Mouse (Mus musculus) frontal cortex, postnatal 14 days (tissue): ENCODE measurements at regions not wholly inside any gene's neighbourhood (a gene's known extent, or its start where the extent isn't known, plus 50 kb on each side); places are given as distances from the start of the nearest gene placed in this dataset.

ENCODE experiments used
- DNase-seq, 2 experiments: peaks; one replicate each; pipeline ENCODE4 v3.0.0; 2022; ENCODE audit warnings: low spot score in 2 of 2

GRCm38 (mm10) chr12:112334106-112334855 is 155.0 kb upstream of the A530016L24Rik start:
- no peak for DNase-seq

DNA sequence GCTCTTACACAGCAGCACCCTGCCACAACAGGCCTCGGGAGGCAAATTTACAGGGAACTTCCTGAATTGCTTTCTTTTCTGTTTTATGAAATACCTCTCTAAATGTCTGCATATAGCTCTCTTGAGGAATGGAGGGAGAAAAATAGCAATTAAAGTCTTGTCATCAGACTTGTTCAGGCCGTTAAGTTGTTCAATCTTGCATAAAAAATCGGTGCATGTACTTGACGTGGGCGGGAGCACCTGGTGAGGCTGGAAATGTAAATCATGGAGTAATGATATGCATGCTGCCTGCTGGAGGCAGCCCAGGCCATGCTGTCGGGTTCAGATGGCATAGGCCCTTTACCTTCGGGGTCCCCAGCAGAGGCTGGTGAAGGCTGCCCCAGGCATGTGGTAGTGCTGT is 153.6 kb upstream of the A530016L24Rik start:
- DNase-seq, result no peak

DNA sequence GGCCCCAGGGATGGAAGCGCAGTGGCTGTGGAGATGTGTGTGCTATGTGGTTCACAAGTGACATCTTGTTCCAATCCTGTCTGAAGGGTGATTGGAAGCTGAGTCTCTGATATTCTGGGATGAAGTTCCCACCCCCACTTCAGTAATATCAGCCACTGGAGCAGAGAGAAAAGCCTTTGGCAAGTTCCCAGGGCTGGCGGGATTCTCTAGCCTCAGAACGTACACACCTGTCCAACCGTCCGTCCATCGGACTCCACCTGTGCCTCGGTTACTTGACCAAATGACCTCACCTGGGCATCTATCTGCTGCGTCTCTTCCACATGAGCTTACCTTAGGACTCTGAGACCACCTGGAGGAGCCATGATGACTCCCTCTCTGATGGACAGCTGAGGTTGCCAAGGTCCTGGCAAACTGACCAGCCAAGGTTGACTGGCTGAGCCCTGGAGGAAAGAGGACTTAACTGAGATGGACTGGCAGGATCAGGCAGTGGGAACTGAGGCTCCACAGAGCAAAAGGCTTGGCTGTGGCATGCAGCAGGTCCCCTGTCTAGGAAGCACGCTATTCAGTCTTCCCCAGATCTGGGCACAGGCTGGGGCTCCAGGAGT is 152.5 kb upstream of the A530016L24Rik start:
- no peak for DNase-seq

DNA sequence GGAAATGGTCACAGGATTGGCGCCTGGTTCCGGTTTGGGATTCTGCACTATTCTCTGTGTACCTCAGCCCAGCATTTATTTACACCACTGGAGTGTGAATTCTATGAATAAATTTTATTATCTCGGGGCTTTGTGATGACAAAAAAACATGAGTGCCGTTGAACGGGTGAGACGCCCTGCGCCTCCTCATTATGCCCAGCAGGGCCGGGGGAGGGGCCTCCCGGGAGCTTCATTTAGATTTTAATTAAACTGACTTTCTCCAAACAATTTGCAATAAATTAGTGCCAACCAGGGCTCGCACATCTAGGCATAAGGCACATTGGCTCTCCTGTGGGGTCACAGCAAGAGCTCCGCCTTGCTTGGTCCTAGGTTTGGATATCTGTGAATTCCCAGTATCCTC is 151.8 kb upstream of the A530016L24Rik start:
- DNase-seq, result no peak

DNA sequence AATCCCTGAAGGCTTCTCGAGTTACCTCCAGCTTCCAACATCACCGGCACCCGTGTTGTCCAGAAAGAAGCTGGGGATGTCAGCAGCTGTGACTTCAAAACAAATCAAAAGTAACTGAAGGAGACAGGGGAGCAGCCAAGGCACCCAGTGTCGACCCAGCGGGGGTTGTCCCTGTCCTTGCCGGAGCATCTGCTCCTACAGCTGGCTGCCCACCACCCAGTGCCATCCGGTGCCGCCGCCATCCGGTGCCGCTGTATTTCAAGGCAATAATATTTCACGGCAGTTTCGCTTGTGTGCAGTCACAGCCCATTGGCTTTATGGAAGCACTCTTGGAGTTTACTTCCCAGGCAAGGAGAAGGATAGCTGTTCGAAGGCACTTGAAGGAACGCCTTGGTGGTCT is 150.3 kb upstream of the A530016L24Rik start:
- no peak for DNase-seq

DNA sequence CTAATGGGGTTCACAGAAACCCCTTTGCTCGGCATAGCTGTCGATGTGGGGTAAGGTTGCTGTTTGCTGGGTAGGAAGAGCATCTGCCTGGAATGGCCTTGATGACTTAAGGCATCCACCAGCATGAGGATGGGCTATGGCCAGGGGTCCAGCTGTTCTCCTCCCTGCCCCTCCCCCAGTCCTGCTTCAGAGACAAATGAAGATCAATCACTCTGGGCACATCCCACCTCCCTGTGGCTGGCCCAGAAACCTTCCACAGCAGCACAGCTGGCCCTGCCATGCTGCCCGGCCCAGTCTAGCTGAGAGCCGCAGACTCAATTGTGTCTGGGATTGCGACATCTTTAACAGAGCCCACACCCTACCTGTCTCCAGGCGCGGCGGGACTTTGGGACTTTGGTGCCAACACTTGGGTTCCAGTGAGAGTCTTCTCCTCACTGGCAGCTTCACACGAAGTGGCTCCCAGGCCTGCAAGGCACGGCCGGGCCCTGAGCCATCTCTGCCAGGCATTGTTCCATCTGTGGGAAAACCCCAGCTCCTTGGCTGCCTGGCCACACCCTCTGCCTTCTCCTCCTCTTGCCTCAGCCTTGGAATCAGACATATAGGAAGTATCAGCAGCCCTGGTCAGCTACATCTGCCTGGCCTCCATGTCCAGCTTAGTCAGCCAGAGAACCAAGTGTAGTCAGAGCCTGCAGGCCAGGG is 149.6 kb upstream of the A530016L24Rik start:
- DNase-seq, result no peak

GRCm38 (mm10) chr12:112340248-112340647 is 149.0 kb upstream of the A530016L24Rik start:
- no peak for DNase-seq

GRCm38 (mm10) chr12:112341726-112342469 is 147.3 kb upstream of the A530016L24Rik start:
- DNase-seq, result no peak

DNA sequence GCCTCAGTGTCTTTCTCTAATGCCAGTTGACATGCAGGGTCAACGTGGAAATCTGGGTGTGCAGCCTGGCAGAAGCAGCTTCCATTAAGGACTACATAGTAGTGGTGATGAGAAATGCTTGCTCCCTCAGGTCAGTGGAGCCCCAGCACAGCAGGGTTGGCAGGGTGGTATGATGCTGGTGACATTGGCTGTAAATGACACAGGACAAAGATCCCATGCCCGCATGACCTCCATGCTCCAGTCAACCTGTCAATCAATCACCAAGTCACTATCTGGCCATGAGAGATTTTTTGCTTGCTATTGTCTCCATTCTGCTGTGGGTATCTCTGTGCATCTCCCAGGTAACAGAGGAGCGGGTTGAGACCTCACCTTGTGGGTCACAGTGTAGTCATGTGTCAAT is 146.2 kb upstream of the A530016L24Rik start:
- DNase-seq, result no peak

DNA sequence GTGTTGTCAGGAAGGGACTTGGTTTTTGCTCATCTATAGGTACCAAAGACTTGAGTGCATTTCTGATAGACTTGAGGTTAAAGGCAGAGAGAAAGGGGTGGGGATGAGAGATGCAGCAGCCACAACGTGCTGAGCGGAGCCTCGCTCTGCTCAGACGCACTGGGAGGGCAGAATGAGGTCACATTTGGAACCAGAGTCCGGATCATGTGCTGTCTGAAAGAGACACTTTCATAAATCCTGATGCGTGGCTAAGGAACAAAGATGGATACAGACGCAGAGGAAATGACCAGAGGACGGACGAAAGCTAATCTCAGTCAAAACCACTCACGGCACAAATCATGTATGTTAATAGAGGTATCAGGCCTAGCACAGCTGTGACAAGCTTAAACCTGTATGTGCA is 145.0 kb upstream of the A530016L24Rik start:
- no peak for DNase-seq

- DNase-seq, result no peak
Observed at GRCm38 (mm10) chr12:112345797-112346196, 143.5 kb upstream of the A530016L24Rik start.

DNA sequence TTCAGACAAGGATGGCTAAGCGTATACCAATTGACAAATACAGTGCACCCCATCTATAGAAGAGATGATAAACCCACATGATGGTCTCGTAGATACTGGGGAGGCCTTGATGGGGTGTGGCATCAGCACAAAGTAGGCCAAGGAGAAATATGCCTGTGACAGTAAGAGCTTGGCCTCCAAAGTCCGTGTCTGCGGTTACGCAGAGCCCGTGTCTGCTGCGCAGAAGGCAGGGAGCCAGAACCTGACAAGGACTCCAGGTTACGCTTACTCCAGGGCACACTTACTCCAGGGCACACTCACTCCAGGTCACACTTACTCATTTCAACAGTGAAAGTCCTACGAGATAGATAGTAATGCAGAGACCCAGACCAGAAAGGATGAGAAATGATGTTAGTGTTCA is 141.1 kb upstream of the A530016L24Rik start:
- DNase-seq, result no peak

DNA sequence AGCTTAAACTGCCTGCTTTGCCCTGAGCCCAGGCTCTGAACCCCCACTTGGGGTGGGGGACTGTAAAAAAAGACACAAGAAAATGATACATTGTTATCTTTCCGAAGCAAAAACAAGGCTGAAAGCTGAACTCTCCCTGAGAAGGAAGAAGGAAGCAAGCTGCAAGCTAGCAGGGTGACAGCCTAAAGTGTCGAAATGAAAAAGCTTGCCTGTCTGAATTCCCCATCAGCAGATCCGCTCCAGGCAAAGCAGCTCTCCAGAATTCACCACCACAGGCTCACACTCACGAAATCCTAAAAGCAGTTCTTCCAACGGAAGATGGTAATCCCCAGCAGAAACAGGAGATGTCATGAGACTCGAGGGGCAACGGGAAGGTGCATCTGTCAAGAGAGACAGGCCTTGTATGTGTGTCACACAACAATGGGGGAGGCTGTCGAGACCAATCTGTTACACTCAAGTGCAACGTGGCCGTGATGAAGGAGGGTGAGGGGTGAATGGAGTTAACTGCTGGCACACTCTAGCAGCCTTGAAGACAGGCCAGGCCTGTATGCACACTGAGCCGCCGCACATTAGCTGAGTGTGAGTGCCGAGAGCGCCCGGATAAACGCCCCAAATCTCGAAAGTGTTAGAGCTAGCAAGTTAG is 139.5 kb upstream of the A530016L24Rik start:
- DNase-seq, result no peak

DNA sequence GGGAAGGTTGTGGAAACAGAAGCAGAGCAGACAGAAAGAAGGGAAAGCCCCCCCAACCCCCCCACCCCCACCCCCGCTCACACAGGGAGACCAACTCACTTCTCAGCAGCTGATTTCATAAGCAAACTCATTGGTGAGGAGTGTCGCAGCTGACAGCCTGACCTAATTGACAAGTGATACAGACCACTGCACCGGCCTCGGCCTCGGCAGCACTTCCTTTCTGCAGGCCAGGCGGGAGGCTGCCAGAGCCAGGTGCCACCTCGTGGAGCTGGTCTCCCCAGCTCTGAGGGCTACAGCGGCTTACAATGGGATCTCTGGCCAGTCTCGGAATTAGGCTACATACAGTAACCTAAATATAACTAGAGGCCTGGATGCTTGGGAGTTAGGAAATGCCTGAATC is 138.5 kb upstream of the A530016L24Rik start:
- DNase-seq, result no peak

- DNase-seq, result no peak
Observed at GRCm38 (mm10) chr12:112363349-112363748, 125.9 kb upstream of the A530016L24Rik start.

- no peak for DNase-seq
Observed at GRCm38 (mm10) chr12:112367221-112367620, 122.0 kb upstream of the A530016L24Rik start.

DNA sequence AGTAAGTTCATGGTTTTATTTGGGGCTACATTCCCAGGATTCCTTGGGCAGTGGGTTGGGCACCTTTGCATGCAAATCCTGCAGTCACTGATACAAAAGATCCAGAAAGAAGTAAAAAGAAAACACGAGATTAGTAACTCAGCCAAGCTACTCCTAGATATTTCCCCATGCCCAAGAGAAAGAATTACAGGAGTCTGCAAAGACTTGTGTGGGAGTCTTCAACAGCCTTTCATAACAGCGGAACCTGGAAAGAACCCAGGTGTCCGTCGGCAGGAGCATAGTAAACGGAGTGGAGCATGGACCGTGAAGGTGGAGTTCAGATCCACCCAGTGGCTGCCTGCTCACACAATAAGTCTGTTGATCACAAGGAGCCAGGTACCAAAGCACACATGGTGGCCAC is 121.1 kb upstream of the A530016L24Rik start:
- DNase-seq, result no peak

GRCm38 (mm10) chr12:112369581-112370371 is 119.5 kb upstream of the A530016L24Rik start:
- DNase-seq, result no peak

DNA sequence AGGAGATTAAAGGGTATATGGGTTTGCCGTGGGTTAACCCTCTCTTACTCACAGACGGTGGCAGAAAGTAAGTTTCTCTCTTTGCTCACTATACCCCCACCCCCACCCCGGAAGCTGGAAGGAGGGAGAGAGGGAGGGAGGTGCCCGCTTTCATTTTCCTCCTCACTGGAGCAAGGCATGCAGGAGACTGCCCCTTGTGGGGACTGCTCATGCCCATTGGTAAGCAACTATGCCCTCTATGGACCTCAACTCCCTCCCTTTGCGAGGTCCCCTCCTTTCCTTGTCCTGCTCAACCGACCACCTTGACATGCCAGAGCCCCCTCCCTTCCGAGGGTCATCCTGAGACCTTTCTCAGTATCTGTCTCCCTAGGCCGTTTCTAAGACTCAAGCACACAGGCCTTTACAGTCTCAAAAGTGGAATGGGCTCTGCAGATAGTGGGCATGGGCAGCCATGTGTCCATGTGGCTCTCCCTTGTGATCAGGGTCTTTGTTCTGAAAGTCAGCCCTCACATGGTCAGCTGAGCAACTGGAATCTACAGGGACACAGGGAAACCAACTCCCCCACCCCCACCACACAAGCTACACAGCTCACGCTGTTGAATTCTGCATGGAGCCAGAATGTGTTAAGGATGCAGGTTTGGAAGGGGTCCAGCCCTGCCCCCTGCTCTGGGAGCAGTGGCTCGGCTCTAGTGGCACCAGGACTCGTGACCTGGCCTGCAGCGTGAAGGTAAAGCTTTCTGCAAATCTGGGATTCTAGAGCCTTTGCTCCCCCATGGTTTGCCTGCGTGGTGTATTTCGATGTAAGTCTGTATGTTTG is 116.8 kb upstream of the A530016L24Rik start:
- DNase-seq, result no peak

DNA sequence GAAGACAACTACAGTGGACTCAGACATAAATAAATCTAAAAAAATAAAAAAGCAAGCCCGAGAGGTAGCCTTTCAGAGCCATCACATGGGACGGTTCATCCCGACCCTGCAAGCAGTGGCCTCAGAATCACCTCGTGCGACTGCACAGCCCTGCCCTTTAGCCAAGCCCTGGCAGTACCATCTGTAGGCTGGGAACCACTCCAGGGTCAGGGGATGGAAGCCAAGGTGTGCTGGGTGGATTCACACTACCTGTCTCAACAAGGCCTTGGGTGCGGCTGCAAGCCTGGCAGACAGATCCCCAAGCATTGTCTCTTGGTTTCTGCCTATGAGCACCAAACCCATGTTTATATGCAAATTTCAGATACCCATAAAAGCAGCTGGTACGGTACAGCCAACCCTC is 115.3 kb upstream of the A530016L24Rik start:
- no peak for DNase-seq
